Mouse (Mus musculus): ENCODE data around the gene Rab11fip4.

Gene Rab11fip4

GRCm38 (mm10) chr11:79590664-79591590, at the start of gene Rab11fip4:
Rab11fip4 (plus strand) TSS chr11:79591212.
- no peak for DNase-seq (ENCODE audit: low spot score)

DNA sequence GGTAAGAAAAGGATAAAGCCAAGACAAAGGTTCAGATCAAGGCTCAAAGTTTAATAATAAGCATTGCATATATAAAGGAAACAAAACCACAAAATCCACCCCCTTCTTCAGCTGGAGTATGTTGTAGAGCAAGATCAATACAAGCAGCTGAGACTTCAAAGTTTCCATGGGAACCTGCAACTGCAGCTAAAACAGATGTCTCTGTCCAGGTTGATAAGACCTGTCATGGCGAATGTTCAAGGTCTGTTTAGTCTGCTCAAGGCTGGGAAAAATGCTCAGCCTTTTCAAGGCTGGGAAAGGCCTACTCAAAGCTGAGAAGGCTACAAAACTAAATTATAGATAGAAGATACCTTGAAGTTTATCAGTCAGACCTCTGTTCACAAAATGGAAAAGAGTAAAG, 38.4 kb upstream of the Rab11fip4 start:
- DNase-seq (ENCODE audit: low spot score) = peak; percentile 34

DNA sequence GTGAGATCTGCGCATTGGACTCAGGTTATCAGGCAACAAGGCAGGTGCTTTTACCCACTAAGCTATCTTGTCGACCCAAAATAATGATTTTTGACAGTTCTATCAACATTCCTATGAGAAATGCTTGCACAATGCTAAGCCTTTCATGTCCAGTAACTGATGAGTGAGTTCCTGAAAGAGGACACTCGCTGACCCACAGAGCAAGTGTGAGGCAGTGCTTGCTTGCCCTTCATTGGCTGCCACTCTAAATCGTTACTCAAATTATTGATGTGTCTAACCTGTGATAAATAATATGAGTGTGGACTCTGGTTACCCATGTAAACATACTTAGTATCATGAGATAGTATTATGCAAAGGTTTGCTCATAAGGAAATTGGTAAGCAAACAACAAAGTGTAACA, 30.5 kb upstream of the Rab11fip4 start:
- no peak for DNase-seq (ENCODE audit: low spot score)

- DNase-seq (ENCODE audit: low spot score) = no peak
Measured at GRCm38 (mm10) chr11:79563493-79563892, 27.5 kb upstream of the Rab11fip4 start.

DNA sequence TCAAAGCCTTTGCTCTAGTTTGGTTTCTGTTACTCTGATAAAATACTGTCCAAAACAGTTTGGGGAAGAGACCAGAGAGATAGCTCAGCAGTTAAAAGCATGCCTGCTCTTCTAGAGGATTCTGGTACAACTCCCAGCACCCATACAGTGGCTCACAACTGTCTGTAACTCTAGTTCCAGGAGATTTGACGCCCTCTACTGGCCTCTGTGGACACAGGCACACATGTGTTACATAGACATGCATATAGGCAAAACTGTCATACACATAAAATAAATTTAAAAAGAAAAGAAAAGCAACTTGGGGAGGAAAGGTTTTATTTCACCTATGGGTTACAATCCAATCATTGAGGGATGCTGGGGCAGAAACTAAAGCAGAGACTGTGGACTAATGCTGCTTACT, 24.1 kb upstream of the Rab11fip4 start:
- DNase-seq (ENCODE audit: low spot score) = no peak

DNA sequence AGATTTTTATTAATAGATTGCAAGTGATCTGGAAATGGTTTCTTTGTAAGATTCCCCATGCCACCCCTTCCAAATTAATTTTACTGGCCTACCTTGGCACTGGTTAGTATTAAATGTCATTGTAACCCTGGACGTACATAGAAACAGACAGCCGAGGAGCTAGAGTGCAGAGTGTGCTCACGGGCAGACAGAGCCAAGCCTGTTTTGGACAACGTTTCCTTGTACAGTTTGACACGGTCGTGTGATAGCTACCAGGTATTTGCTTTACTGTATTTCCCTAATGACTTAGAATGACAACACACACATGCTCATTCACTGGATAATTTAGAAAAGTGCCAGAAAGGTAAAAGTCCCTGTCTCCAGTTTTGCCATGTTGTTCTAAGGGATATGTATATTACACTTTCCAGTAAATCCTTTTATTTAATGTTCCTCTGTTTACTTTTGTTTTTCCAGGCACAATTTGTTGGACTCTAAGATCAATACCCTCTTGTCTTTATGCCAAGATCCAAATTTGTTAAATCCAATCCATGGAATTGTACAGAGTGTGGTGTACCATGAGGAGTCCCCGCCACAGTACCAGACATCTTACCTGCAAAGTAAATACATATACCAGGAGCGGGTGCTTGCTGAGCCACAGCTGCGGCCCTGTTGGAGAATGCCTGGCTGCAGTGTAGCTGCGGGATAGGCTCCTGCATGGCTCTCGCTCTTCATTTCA, 22.7 kb upstream of the Rab11fip4 start:
- no peak for DNase-seq (ENCODE audit: low spot score)

GRCm38 (mm10) chr11:79570319-79570718, 20.7 kb upstream of the Rab11fip4 start:
- no peak for DNase-seq (ENCODE audit: low spot score)

- DNase-seq (ENCODE audit: low spot score) = no peak
Measured at GRCm38 (mm10) chr11:79573836-79574235, 17.2 kb upstream of the Rab11fip4 start.

GRCm38 (mm10) chr11:79575383-79576073, 15.5 kb upstream of the Rab11fip4 start:
- no peak for DNase-seq (ENCODE audit: low spot score)

- peak; percentile 71 for DNase-seq (ENCODE audit: low spot score)
Measured at GRCm38 (mm10) chr11:79577741-79578140, 13.3 kb upstream of the Rab11fip4 start.

DNA sequence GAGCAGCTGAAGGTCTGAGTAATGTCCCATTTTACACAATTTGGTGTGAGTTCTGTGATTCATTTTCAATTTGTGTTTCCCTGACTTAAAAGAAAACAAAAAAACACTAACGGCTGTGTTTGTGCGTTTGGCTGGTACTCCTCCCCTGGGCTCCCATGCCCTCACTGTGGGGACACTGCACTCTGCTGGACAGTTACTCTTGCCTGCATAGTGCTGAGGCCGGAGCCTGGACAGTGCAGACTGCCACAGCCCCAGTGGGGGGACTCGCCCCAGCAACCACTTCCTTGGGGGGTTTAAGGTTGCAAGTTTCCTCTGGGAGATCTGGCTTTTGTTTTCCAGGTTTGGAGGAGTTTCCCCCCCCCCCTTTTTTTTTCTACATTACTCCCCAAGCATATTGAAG, 10.4 kb upstream of the Rab11fip4 start:
- DNase-seq (ENCODE audit: low spot score) = no peak

GRCm38 (mm10) chr11:79581257-79581656, 9.8 kb upstream of the Rab11fip4 start:
- no peak for DNase-seq (ENCODE audit: low spot score)

- peak; percentile 43 for DNase-seq (ENCODE audit: low spot score)
Measured at GRCm38 (mm10) chr11:79584191-79584590, 6.8 kb upstream of the Rab11fip4 start.

DNA sequence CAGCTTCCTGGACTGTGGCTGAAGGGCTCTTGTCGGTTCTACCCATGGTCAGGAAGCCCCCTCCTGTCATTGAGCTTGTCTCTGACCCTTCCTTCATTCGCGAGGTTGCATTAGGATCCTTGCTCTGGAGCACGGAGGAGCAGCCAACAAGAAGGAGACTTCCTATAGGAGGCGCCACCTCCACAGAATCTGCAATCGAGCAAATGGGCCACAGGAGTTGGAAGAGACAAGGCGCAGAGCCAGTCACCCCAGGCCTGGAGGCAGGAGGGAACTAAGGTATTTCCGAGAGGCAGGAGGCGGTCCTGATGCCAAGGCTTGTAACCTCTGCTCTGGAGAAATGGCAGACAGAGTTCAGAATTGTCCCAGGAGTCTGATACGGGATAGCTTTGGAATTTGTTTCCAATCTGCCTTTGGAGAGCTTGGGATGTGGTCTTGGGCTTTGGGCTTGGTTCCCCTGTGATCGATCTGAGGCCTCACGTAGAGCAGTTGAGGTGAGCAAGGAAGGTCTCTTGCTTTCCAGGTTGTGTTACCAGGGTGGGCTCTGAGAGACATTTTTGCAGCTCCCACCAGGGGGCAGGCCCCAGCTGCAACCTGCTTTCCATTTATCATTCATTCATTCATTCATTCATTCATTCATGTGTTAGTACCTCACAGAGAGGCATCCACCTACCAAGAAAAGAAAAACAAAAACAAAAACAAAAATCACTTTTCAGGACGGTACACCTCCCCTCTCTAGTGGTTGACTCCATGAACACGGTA, 1.5 kb upstream of the Rab11fip4 start:
- DNase-seq (ENCODE audit: low spot score) = no peak

- DNase-seq (ENCODE audit: low spot score) = no peak
Measured at GRCm38 (mm10) chr11:79591591-79591975, 571 bp downstream of the Rab11fip4 start.

- DNase-seq (ENCODE audit: low spot score) = no peak
Measured at GRCm38 (mm10) chr11:79593495-79593894, 2.5 kb downstream of the Rab11fip4 start.

DNA sequence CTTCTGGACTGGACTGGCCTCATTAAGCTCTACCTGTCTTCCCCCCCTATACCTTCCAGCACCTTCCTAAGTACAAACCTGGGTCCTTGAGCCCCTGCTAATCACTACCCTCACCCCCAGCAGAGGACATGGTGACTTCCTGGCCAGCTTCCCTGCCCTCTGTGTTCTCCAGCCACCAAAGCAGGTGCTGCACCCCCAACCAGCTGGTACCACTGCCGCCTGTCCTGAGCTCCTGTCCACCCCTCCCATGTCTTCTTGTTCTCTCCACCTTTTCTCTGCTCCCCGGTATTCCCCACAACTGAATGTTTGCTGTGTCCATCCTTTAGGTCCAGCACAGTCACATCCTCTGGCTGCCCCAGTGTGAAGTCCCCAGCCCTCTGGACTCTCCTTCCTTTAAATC, 19.4 kb downstream of the Rab11fip4 start:
- no peak for DNase-seq (ENCODE audit: low spot score)

- DNase-seq (ENCODE audit: low spot score) = no peak
Measured at GRCm38 (mm10) chr11:79611011-79611666, 20.1 kb downstream of the Rab11fip4 start.

DNA sequence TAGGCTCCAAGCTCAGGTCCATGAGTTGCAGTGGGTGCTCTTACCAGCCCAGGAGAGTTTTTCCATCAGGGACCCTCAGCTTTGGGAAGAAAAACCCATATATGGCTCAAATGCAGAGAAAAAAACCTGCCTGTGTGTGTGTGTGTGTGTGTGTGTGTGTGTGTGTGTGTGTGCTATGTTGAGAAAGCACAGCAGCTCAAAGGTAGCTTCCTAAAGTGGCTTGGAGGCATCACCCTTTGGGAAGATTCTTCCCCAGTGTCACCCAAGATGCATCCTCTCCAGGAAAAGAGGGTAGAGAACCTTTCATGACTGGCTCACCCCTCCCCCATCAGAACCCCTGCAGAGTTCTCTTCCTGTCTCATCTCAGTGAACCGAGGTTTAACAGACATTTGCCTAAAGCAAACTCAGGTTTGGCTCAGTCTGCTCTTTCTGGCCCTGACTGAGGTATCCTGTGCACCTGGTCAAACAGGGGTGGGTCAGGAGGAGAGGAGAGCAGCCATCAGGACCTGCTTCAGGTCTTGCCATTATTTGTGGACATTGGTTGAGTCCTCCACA, 21.1 kb downstream of the Rab11fip4 start:
- DNase-seq (ENCODE audit: low spot score) = no peak

- no peak for DNase-seq (ENCODE audit: low spot score)
Measured at GRCm38 (mm10) chr11:79613084-79613483, 22.1 kb downstream of the Rab11fip4 start.

DNA sequence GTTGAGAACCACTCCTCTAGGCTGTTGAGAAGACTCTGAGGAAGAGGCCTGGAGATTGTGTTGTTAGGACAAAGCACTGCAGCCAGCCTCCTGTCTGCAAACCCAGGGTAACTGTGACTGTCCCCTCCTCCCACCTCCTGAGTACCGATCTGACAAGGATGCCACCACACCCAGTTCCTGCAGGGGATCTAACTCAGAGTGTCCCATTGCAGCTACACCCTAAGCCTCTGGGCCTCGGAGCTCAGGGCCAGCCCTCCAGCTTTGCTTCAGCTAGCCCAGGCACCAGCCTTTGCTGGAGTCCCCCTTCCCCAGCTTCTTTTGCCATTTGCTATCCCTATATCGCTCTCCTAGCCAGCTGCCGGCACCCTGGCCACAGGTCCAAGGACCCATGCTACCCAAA, 22.7 kb downstream of the Rab11fip4 start:
- no peak for DNase-seq (ENCODE audit: low spot score)

Data from c-Kit-positive CD71-positive TER-119-positive erythroid progenitor cells, embryonic 14.5 days (primary cell).